Mouse (Mus musculus): ENCODE data around the gene Anxa1.
A peak's percentile ranks its signal among the peaks of the same experiment; 100 is the strongest.

Gene Anxa1

DNA sequence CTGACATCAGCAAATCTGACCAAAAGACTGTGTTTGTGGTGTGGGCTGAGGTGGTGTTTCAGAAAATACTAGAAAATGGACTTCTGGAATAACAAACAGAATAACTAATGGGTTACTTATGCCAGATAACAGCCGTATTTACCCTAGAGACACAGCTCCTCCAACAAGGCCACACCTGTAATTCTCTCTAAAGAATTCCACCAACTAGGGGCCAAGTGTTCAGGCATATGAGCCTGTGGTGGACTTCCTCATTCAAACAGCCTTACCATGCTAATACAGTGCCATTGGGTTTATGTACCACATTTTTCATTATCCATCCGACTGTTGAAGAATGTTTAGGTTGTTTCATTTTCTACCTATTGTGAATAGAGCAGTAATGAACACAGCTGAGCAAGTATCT is 20.6 kb downstream of the Anxa1 start:
- DNase-seq (ENCODE audit: low read depth) = no peak

DNA sequence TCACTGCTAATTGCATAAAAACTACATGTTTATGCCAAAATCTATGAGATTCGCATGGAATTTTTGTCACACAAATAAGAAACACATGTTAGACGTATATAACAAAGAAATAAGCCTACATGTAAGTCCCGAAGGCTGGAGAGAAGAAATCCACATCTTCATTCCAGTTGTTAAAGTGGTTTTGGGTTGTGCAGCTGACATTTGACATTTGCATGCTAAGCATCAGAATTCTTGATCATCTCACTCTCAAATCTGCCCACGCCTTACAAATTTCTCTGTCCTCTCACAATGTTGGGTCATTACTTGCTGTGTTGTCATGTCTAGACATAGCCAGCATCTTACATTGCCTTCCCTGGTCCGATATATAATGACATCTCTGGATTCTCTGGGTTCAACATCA is 24.2 kb downstream of the Anxa1 start:
- DNase-seq (ENCODE audit: low read depth) = no peak

DNA sequence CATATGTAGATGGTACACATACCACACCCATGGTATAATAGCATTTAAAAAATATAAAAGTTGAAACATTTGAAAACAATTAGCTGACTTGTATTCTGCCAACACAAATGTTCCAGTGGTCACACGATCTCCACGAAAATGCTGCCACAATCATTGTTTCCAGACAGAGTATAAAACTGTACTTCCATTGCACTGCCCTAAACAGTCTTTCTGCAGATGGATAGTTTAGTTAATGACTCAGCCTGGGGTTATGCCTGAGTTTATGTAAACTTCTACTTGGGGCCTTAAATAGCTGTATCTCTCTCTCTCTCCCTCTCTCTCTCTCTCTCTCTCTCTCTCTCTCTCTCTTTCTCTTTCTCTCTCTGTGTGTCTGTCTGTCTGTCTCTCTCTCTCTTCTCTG is 24.7 kb downstream of the Anxa1 start:
- no peak for DNase-seq (ENCODE audit: low read depth)

DNA sequence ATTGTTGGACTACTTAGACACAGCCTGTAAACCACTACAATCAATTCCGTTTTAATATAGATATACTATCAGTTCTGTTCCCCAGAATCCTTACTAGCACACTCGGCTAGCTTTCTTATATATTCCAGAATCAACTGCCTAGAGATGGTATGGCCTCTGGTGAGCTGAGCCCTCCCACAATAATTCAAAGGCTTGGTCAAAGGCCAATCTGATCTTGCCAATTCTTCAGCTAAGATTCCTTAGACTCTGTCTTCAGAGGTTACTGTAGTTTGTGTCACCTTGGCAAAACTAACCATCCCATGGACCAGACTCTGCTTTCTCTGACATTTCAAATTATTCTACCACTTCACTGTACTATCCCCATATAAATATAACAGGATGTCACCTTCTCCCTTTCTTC is 25.4 kb downstream of the Anxa1 start:
- DNase-seq (ENCODE audit: low read depth) = no peak

DNA sequence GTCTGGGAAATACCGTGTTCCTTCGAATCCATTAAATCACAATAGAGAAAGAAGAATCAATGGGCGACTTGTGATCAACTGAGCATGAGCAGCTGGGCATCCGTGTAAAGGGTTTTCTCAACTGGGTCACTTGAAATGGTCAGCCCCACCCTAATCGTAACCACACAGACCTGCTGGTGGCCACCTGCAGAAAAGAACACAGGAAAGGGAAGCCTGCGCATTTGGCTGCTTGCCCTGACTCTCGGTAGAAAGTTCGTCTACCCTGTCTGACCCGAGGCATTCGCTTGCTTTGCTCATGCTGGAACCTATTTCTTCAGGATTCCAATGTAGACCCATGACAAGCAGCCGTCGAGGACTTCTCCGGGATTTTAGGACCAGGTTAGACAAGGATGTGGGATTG is 25.8 kb downstream of the Anxa1 start:
- DNase-seq (ENCODE audit: low read depth) = no peak

DNA sequence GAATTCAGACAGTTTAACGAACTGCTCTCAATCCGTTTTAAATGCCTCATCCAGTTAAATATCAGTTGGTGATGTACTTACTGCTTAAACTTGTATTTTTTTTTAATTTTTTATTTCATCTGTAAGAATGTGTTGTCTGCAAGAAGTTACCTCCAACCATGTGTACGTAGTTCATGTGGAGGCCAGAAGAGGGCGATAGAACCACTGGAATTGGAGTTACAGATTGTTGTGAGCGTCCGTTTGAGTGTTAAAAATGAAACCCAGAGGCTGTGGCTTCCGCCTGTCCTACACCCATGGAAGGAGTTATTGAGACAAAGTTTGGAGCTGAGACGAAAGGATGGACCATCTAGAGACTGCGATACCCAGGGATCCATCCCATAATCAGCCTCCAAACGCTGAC is 27.5 kb downstream of the Anxa1 start:
- DNase-seq (ENCODE audit: low read depth) = peak; percentile 6

DNA sequence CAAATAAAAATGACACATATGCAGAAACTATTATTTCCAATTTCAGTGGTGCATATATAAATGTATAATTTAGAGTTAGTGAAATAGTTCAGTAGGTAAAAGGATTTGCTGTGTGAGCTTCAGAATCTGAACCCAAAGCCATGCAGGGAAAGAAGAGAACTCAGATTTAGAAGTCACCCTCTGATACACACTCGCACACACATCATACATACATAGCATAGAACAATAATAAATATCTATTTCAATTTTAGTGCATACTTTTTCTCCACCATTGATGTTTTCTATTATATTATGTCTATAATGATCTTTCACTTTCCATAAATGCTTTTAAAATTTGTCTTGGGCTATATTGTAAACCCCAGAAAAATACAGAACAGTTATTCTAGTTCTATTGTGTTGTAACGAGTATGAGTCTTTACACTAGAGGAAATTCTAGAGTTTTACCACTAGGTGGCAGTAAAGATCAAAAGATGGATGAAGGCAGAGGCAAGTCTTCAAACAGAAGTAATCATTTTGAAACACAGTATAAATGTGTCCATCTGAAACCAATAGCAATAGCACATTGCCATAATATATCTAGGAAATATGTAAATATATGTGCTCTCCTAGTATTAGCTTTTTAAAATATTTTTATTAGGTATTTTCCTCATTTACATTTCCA is 28.7 kb downstream of the Anxa1 start:
- DNase-seq (ENCODE audit: low read depth) = peak; percentile 52

DNA sequence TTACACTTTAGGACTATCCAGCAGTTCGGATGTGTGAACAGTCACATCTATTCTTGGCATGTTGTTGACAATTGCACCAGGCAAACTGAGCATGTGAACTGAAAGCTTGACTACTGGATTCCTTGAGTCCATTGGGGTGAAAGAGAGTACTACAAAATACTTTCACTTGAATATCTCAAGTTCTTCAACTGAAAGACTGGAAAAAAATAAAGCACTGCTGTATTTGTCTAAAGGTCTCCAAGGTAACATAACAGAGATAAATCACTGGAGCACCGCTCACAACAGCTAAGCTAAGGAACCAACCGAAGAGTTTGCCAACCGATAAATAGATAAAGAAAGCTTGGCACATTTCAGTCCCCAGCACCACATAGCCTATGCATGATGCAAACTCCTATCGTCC is 32.1 kb downstream of the Anxa1 start:
- no peak for DNase-seq (ENCODE audit: low read depth)

DNA sequence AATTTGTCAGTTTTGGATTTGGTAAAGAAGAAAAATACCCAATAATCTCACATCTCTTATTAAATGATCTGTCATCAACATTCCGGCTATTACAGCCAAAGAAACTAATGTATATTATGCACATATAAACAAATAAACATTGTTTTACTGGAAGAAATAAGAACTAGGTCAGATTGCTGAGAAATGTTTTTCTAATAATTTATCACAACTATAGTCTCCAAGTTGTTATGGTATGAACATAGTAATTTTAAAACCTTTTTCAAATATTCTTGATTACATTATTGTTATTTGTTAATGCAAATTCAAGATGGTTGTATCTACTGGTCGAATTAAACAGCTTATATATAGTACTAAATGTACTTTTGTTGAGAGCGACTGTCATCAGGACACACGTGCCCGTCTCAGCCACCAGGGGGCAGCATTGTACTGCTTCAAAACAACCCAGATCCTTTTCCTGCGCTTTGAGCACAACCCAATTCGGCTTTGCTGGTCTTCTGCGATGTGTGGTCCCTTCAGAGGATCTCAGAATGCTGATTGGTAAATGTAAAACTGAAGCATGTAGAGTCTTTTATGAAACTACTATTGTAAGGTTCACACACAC is 45.3 kb downstream of the Anxa1 start:
- peak; percentile 66 for DNase-seq (ENCODE audit: low read depth)

DNA sequence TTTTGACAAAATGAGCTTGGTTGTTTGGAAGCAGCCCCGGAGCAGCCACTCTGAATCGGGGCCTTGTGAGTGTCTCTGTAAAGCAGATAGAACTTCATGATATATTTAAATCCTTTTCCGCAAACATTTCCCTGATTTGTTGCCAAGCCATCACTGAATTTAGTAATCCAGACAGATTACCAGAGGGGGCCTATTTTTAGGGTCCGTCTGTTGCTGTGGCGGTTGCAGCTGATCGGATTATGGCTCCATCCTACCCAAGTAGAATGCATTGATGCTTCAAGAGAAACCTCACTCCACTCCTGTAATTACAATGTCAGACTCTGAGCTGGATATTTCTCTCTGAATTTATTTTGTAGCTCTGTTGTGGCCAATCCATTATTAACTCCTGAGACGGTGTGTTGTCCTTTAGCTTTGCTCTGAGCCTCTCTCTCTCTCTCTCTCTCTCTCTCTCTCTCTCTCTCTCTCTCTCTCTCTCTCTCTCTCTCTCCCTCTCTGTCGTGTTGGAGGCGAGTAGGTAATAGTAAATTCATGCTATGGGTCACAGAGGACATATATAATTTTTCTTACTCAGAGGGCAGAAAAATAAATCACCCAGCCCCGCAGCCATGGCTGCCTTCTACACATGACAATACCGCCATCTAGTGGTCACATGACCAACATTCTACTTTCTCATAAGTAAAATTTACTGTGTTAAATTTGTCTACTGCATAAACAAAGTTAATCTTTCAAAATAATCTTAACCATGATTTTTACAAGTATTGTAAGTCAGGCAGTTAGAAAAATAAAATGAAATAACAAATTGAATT is 46.0 kb downstream of the Anxa1 start:
- peak; percentile 51 for DNase-seq (ENCODE audit: low read depth)

DNA sequence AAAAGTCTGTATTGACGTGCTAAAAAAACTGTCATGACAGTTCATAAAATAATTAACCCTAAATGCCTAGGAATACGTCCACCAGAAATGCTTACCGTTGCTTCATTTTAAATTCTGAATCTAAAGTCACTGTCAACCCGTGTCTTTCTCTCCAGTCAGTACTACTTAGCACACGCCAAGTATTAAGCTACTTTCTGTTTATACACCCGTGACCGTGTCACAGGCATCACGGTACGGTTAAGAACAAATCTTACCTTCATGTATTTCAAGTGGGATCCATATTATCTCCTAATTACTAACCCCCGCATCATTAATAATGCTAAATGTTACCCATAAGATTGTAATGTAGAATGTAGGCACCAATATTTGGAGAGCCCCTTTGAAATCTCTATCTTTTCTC is 46.7 kb downstream of the Anxa1 start:
- no peak for DNase-seq (ENCODE audit: low read depth)

Data from naive thymus-derived CD4-positive, alpha-beta T cell, adult 2 months (primary cell).